Comparison of ENCODE assay signal across 16 mouse cellular contexts in the genomic region with DNA sequence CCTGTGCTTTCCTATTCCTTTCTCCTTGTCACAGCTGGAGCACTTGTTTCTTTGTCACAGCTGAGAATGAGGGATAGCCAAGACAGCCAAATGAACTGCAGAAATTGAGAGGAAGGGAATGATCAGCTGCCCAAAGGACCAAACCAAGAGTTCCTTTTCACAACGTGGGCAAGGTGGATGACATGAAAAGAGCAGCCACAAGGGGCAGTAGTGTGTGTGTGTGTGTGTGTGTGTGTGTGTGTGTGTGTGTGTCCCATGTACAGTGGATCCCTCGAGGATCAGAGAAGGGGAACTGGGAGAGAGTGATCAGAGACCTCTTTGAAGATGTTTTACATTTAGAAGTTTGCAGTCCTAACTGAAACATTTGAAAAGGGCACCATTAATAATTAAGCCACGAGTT. TPM values are rescaled to one million over a fixed set of nuclear protein-coding genes. Genes with fewer than 3 reads are reported as not detected.
DNase-seq lines count a peak whose midpoint lies in the region; ATAC-seq and TF ChIP-seq lines count a peak whose summit lies in the region.
"Had no signal": no experiment of that assay in that cellular context is flagged by ENCODE, and none has a peak within 500 bp of the region (broad histone marks: within the 10 kb centered on the region; RNA-seq: fewer than 3 reads in every experiment).

No protein-coding gene starts in this region.

- no peaks in the 10 kb centered on the region for H3K36me3 ChIP-seq in intestine, postnatal 0 days (ENCODE audit: control insufficient read depth, insufficient read depth)
- no peaks in the 10 kb centered on the region for H3K36me3 ChIP-seq in intestine, embryonic 15.5 days
- no peaks in the 10 kb centered on the region for H3K36me3 ChIP-seq in lung, postnatal 0 days (ENCODE audit: insufficient read depth, low read length)
- H3K36me3 ChIP-seq in MEL (ENCODE audit: control insufficient read depth in 1 of 2, insufficient read depth in 2 of 2, low read length in 2 of 2): no peaks in the 10 kb centered on the region
- H3K36me3 ChIP-seq: embryonic facial prominence, embryonic 13.5 days; liver, embryonic 15.5 days; midbrain, embryonic 15.5 days had no signal

- no peaks in the 10 kb centered on the region for H3K4me1 ChIP-seq in intestine, postnatal 0 days (replicated peaks; ENCODE audit: control insufficient read depth, insufficient read depth, low read length)
- no peaks in the 10 kb centered on the region for H3K4me1 ChIP-seq in intestine, embryonic 15.5 days (replicated peaks)
- H3K4me1 ChIP-seq in lung, postnatal 0 days (ENCODE audit: insufficient read depth, low read depth, low read length): no peaks in the 10 kb centered on the region
- no peaks in the 10 kb centered on the region for H3K4me1 ChIP-seq in MEL (ENCODE audit: control insufficient read depth in 1 of 2, insufficient read depth in 2 of 2, low read length in 2 of 2)
- H3K4me1 ChIP-seq: embryonic facial prominence, embryonic 13.5 days; liver, embryonic 15.5 days; midbrain, embryonic 15.5 days had no signal

- H3K4me2 ChIP-seq in intestine, postnatal 0 days (replicated peaks; ENCODE audit: low read depth): no peak overlapping the region
- no peak overlapping the region for H3K4me2 ChIP-seq in intestine, embryonic 15.5 days (replicated peaks)
- H3K4me2 ChIP-seq in lung, postnatal 0 days (replicated peaks; ENCODE audit: low read depth, low read length): no peak overlapping the region
- H3K4me2 ChIP-seq: embryonic facial prominence, embryonic 13.5 days; liver, embryonic 15.5 days; midbrain, embryonic 15.5 days had no signal

- no peaks in the 10 kb centered on the region for H3K79me2 ChIP-seq in MEL (ENCODE audit: control insufficient read depth, insufficient read depth, low read length, poor library complexity)

- no peaks in the 10 kb centered on the region for H3K27me3 ChIP-seq in intestine, postnatal 0 days (replicated peaks; ENCODE audit: control insufficient read depth, insufficient read depth, low read length)
- no peaks in the 10 kb centered on the region for H3K27me3 ChIP-seq in intestine, embryonic 15.5 days (replicated peaks)
- H3K27me3 ChIP-seq in lung, postnatal 0 days (replicated peaks; ENCODE audit: insufficient read depth, low read length): no peaks in the 10 kb centered on the region
- no peaks in the 10 kb centered on the region for H3K27me3 ChIP-seq in MEL (ENCODE audit: control insufficient read depth in 1 of 2, insufficient read depth in 2 of 2, low read length in 2 of 2)
- H3K27me3 ChIP-seq: embryonic facial prominence, embryonic 13.5 days; liver, embryonic 15.5 days; midbrain, embryonic 15.5 days had no signal

- 45% methylated on average over 3 of the region's 3 CpGs for WGBS in intestine, postnatal 0 days
- 50% methylated on average over 3 of the region's 3 CpGs for WGBS in intestine, embryonic 15.5 days
- WGBS in lung, postnatal 0 days: 36% methylated on average over 3 of the region's 3 CpGs

- no peak overlapping the region for H3K27ac ChIP-seq in intestine, postnatal 0 days (ENCODE audit: low read depth, low read length)
- no peak overlapping the region for H3K27ac ChIP-seq in intestine, embryonic 15.5 days
- H3K27ac ChIP-seq in lung, postnatal 0 days (ENCODE audit: low read length): no peak overlapping the region
- H3K27ac ChIP-seq in MEL (ENCODE audit: control insufficient read depth, low read depth, low read length): no peak overlapping the region
- H3K27ac ChIP-seq: embryonic facial prominence, embryonic 13.5 days; liver, embryonic 15.5 days; macrophage; midbrain, embryonic 15.5 days had no signal

- H3K9ac ChIP-seq in intestine, postnatal 0 days (ENCODE audit: low read depth, low read length): no peak overlapping the region
- H3K9ac ChIP-seq in intestine, embryonic 15.5 days: no peak overlapping the region
- H3K9ac ChIP-seq in lung, postnatal 0 days (replicated peaks; ENCODE audit: low read depth): no peak overlapping the region
- no peak overlapping the region for H3K9ac ChIP-seq in MEL (ENCODE audit: control insufficient read depth, low read depth, low read length, poor library complexity, severe bottlenecking)
- H3K9ac ChIP-seq: embryonic facial prominence, embryonic 13.5 days; liver, embryonic 15.5 days; midbrain, embryonic 15.5 days had no signal

- TF ChIP-seq EP300 in lung, postnatal 0 days (IDR thresholded peaks at IDR 0.05): no peak
- TF ChIP-seq EP300 in MEL (IDR thresholded peaks at IDR 0.05; ENCODE audit: low read depth in 1 of 2, low read length in 2 of 2): no peak

- no peak overlapping the region for H3K4me3 ChIP-seq in intestine, postnatal 0 days (ENCODE audit: low read depth, low read length)
- no peak overlapping the region for H3K4me3 ChIP-seq in intestine, embryonic 15.5 days (replicated peaks)
- H3K4me3 ChIP-seq in lung, postnatal 0 days (ENCODE audit: low read depth, low read length): no peak overlapping the region
- no peak overlapping the region for H3K4me3 ChIP-seq in MEL (ENCODE audit: control insufficient read depth in 1 of 2, insufficient read depth in 1 of 2, low read depth in 2 of 2, low read length in 2 of 2)
- H3K4me3 ChIP-seq: embryonic facial prominence, embryonic 13.5 days; liver, embryonic 15.5 days; midbrain, embryonic 15.5 days had no signal

- no peak for TF ChIP-seq POLR2A in MEL (IDR thresholded peaks at IDR 0.05; ENCODE audit: control insufficient read depth in 1 of 2, insufficient read depth in 1 of 2, low read depth in 1 of 2, low read length in 2 of 2, poor library complexity in 1 of 2)

- intact Hi-C loops in left cerebral cortex, postnatal 25 days (cut with DNase I): no loop called here

- no peak for ATAC-seq in intestine, postnatal 0 days
- ATAC-seq in intestine, embryonic 15.5 days: no peak
- no peak for ATAC-seq in lung, postnatal 0 days
- ATAC-seq: intestine, embryonic 16.5 days; midbrain, embryonic 15.5 days had no signal

- DNase-seq in lung, postnatal 0 days (ENCODE audit: low spot score): no peak
- no peak for DNase-seq in lung, adult 18-20 months
- DNase-seq in MEL (ENCODE audit: low read depth, low spot score): peak; percentile 11
- peak; percentile 9 for DNase-seq in kidney, postnatal 14 days
- no peak for DNase-seq in ovary, adult 18-20 months (ENCODE audit: low spot score)
- no peak for DNase-seq in left cerebral cortex, postnatal 25 days (ENCODE audit: low spot score in 2 of 2)
- DNase-seq: cerebellum, adult 11 months; right cerebral cortex, postnatal 14 days had no signal

- TF ChIP-seq CTCF in intestine, postnatal 0 days (IDR thresholded peaks at IDR 0.05; ENCODE audit: low read depth): peak; percentile 36
- TF ChIP-seq CTCF in lung, postnatal 0 days (IDR thresholded peaks at IDR 0.05): peak; percentile 37
- no peak for TF ChIP-seq CTCF in MEL (IDR thresholded peaks at IDR 0.05 in 2 of 3, conservative IDR thresholded peaks at IDR 0.05 in 1 of 3; ENCODE audit: control insufficient read depth in 1 of 3, insufficient read depth in 1 of 3, low read depth in 2 of 3, low read length in 3 of 3, poor library complexity in 1 of 3, severe bottlenecking in 1 of 3)

- TF ChIP-seq RAD21 in MEL (IDR thresholded peaks at IDR 0.05; ENCODE audit: low read depth, low read length): no peak

- H3K9me3 ChIP-seq in intestine, postnatal 0 days (ENCODE audit: control insufficient read depth): no peaks in the 10 kb centered on the region
- H3K9me3 ChIP-seq in intestine, embryonic 15.5 days: no peaks in the 10 kb centered on the region
- H3K9me3 ChIP-seq in lung, postnatal 0 days (ENCODE audit: low read length): no peaks in the 10 kb centered on the region
- H3K9me3 ChIP-seq in MEL (replicated peaks; ENCODE audit: insufficient read depth, low read length): no peaks in the 10 kb centered on the region
- H3K9me3 ChIP-seq: embryonic facial prominence, embryonic 13.5 days; liver, embryonic 15.5 days; midbrain, embryonic 15.5 days had no signal

TF ChIP-seq in MEL, 35 proteins besides CTCF, POLR2A, EP300 and RAD21:
- no peak for TF ChIP-seq NRF1 (IDR thresholded peaks at IDR 0.05; ENCODE audit: insufficient read depth, low read depth, low read length, poor library complexity, severe bottlenecking)
- TF ChIP-seq MXI1 (IDR thresholded peaks at IDR 0.05; ENCODE audit: low read depth, low read length): no peak
- no peak for TF ChIP-seq CHD2 (IDR thresholded peaks at IDR 0.05; ENCODE audit: low read length)

RNA-seq across cellular contexts. Expression of a gene that starts 35.8 kb away (rescaled TPM):
- polyA plus RNA-seq in intestine, postnatal 0 days (2015; fragmentation: Nextera tagmentation; extraction: Ambion mirVana): 1.8 and 1.9 TPM in 2 replicates
- 0.85 and 1.6 TPM in 2 replicates for polyA plus RNA-seq in intestine, embryonic 15.5 days (2015; fragmentation: Nextera tagmentation; extraction: Ambion mirVana)
- polyA plus RNA-seq in lung, postnatal 0 days (2015; fragmentation: Nextera tagmentation; extraction: Ambion mirVana): 0.21 and 0.26 TPM in 2 replicates
- not detected in 2 replicates for total RNA-seq in MEL (2012; rRNA removed)
- not detected for polyA plus RNA-seq in MEL (2012; ENCODE audit: insufficient read depth in 1 of 2, insufficient read length in 2 of 2, low read depth in 1 of 2, low replicate concordance in 2 of 2, missing spikeins in 1 of 2)
- 100 to 1,000 TPM; 454 to 510 TPM for total RNA-seq in left cerebral cortex, postnatal 25 days (2021)
- total RNA-seq: hematopoietic stem cell, adult 5-6 weeks had no signal
- polyA plus RNA-seq: macrophage had no signal

Comparison
In these comparisons a context has a peak if more than half of its experiments do, and no peak if none do; other contexts are left out.
1. CTCF ChIP-seq: peak in intestine, postnatal 0 days (single experiment) and lung, postnatal 0 days (single experiment); none in MEL (0 of 3).
2. DNase-seq: peak in MEL (single experiment) and kidney, postnatal 14 days (single experiment); none in lung, postnatal 0 days (single experiment), lung, adult 18-20 months (0 of 2), ovary, adult 18-20 months (single experiment) and left cerebral cortex, postnatal 25 days (0 of 2).